In genomic region chr13:9151100-9151499, GRCm38 (mm10) we compare ENCODE assay signal across 23 mouse cellular contexts.
"Had no signal": no experiment of that assay in that cellular context is flagged by ENCODE, and none has a peak within 500 bp of the region (broad histone marks: within the 10 kb centered on the region; RNA-seq: fewer than 3 reads in every experiment).

No protein-coding gene starts in this region.

- DNase-seq: kidney, adult 11 months; kidney, adult 8-10 months; kidney, postnatal 10 days; kidney, postnatal 36 days; lung, adult 18-20 months; lung, postnatal 10 days; lung, postnatal 36 days; retina, postnatal 1 day; right cerebral cortex, postnatal 25 days; thymus, adult 18-20 months; thymus, postnatal 14 days; thymus, postnatal 4 days had no signal

- H3K4me1 ChIP-seq: kidney, embryonic 15.5 days; limb, embryonic 15.5 days; liver, embryonic 15.5 days; lung, embryonic 15.5 days; midbrain, embryonic 10.5 days; neural tube, embryonic 13.5 days had no signal

- ATAC-seq: liver, embryonic 12.5 days; midbrain, embryonic 13.5 days; midbrain, embryonic 16.5 days had no signal

- H3K4me3 ChIP-seq: kidney, embryonic 15.5 days; limb, embryonic 15.5 days; liver, embryonic 12.5 days; liver, embryonic 15.5 days; lung, embryonic 15.5 days; midbrain, embryonic 10.5 days; midbrain, embryonic 13.5 days; myocyte; neural tube, embryonic 13.5 days had no signal

- H3K4me2 ChIP-seq: kidney, embryonic 15.5 days; limb, embryonic 15.5 days; liver, embryonic 12.5 days; liver, embryonic 15.5 days; lung, embryonic 15.5 days; midbrain, embryonic 13.5 days; neural tube, embryonic 13.5 days had no signal

- H3K9ac ChIP-seq: kidney, embryonic 15.5 days; limb, embryonic 15.5 days; liver, embryonic 12.5 days; liver, embryonic 15.5 days; lung, embryonic 15.5 days; midbrain, embryonic 13.5 days; neural tube, embryonic 13.5 days had no signal

- H3K9me3 ChIP-seq: kidney, embryonic 15.5 days; limb, embryonic 15.5 days; liver, embryonic 12.5 days; liver, embryonic 15.5 days; lung, embryonic 15.5 days; megakaryocyte, embryonic 14.5 days; midbrain, embryonic 10.5 days; midbrain, embryonic 13.5 days; neural tube, embryonic 13.5 days had no signal

- H3K27me3 ChIP-seq: kidney, embryonic 15.5 days; limb, embryonic 15.5 days; liver, embryonic 12.5 days; liver, embryonic 15.5 days; lung, embryonic 15.5 days; megakaryocyte, embryonic 14.5 days; midbrain, embryonic 13.5 days; neural tube, embryonic 13.5 days had no signal

- H3K27ac ChIP-seq: kidney, embryonic 15.5 days; limb, embryonic 15.5 days; liver, embryonic 12.5 days; liver, embryonic 15.5 days; lung, embryonic 15.5 days; midbrain, embryonic 10.5 days; midbrain, embryonic 13.5 days; neural tube, embryonic 13.5 days had no signal
